Mouse (Mus musculus) C2C12 (cell line): ENCODE data around the gene Gm11437. TPM values are rescaled to one million over a fixed set of nuclear protein-coding genes. Genes with fewer than 3 reads are reported as not detected.

ENCODE experiments used
- H3K27me3 ChIP-seq: one replicate; pipeline ENCODE4 v1.6.1; 2011; ENCODE audit not compliant: control insufficient read depth, insufficient read depth, insufficient read length
- H3K36me3 ChIP-seq: one replicate; pipeline ENCODE4 v1.6.1; 2011; ENCODE audit not compliant: control insufficient read depth, insufficient read depth
- H3K4me3 ChIP-seq: one replicate; pipeline ENCODE4 v1.5.1; 2011; ENCODE audit warnings: mild to moderate bottlenecking, control low read depth; ENCODE audit not compliant: poor library complexity, insufficient read depth, severe bottlenecking
- H3K79me2 ChIP-seq: one replicate; pipeline ENCODE4 v1.6.1; 2011; ENCODE audit not compliant: control insufficient read depth, insufficient read depth
- H3K79me3 ChIP-seq: one replicate; pipeline ENCODE4 v1.6.1; 2011; ENCODE audit warnings: low read depth, control low read depth
- H3ac ChIP-seq: one replicate; pipeline ENCODE3; 2011; ENCODE audit warnings: low read depth; ENCODE audit not compliant: control insufficient read depth, insufficient read length
- CEBPB ChIP-seq: IDR thresholded peaks from one replicate; pipeline ENCODE4 v1.6.1; 2011; ENCODE audit warnings: low read depth, mild to moderate bottlenecking, control low read depth, moderate library complexity
- CTCF ChIP-seq: IDR thresholded peaks from one replicate; pipeline ENCODE4 v1.5.1; 2011; ENCODE audit not compliant: control insufficient read depth, insufficient read depth, insufficient read length
- FOSL1 ChIP-seq: IDR thresholded peaks from one replicate; pipeline ENCODE4 v1.8.0; 2011; ENCODE audit warnings: mild to moderate bottlenecking, low read length; ENCODE audit not compliant: poor library complexity, insufficient read depth, severe bottlenecking
- MAX ChIP-seq: IDR thresholded peaks from one replicate; pipeline ENCODE4 v1.6.1; 2011; ENCODE audit warnings: mild to moderate bottlenecking, control low read depth
- MYOD1 ChIP-seq: IDR thresholded peaks from one replicate; pipeline ENCODE4 v1.6.1; 2011; ENCODE audit warnings: low read depth; ENCODE audit not compliant: control insufficient read depth, insufficient read length
- MYOG ChIP-seq: IDR thresholded peaks from one replicate; pipeline ENCODE4 v1.6.1; 2011; ENCODE audit not compliant: control insufficient read depth, insufficient read length; ENCODE audit errors: extremely low read depth
- USF1 ChIP-seq: IDR thresholded peaks from one replicate; pipeline ENCODE4 v1.6.1; 2011; ENCODE audit warnings: low read depth, mild to moderate bottlenecking, control low read depth, moderate library complexity
- long read RNA-seq, 2 experiments: library from polyadenylated mRNA; unstranded; transcript quantifications; one replicate each; pipeline ENCODE4 v2.0.0; 2019 to 2020
- polyA plus RNA-seq: library from polyadenylated mRNA; unstranded; fragments of >200 nt; fragmentation: generic; extraction: Trizol; gene quantifications from one replicate; pipeline ENCODE4 v1.2.1, GENCODE M21; 2012; ENCODE audit warnings: missing spikeins

The Gm11437 gene
- polyA plus RNA-seq: not detected
- long read RNA-seq, experiment 1: 0 reads
- long read RNA-seq, experiment 2: 0 reads

- Histone ChIP-seq H3ac (no peak within 1 kb of the TSS), H3K4me3 (no peak within 1 kb of the TSS), H3K79me2 (no peaks in the 10 kb centered on the region), H3K27me3 (no peaks in the 10 kb centered on the region), H3K79me3 (no peaks in the 10 kb centered on the region), H3K36me3 (no peaks in the 10 kb centered on the region)
- TF ChIP-seq FOSL1 (no peak), MAX (no peak)
Measured at GRCm38 (mm10) chr11:84167046-84167526, at the start of gene Gm11437. Gene Gm11437, minus strand, starts transcription at chr11:84167476.

DNA sequence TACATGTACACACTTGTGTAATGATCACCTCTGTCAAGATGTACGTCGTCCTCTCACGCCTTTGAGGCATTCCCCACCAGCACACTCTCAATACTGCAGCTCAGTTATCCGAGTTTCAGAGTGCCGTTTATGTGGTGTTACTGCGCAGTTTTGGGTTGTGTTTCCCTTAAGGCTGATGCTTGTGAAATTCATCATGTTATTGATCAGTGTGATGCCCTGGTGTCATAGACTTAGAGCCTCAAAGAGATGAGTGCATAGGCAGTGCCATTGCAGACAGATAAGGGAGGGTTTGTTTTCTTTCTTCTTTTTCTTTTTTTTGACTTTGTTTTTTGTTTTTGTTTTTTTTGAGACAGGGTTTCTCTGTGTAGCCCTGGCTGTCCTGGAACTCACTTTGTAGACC, 43.6 kb upstream of the Gm11437 start:
- Histone ChIP-seq H3K79me2 (peaks cover 33% of the 10 kb centered on the region), H3K36me3 (peaks cover 20% of the 10 kb centered on the region), H3K27me3 (no peaks in the 10 kb centered on the region), H3K4me3 (no peak overlapping the region), H3ac (no peak overlapping the region), H3K79me3 (peaks cover 5% of the 10 kb centered on the region)
- TF ChIP-seq MYOD1 (no peak), MYOG (no peak), CTCF (no peak), CEBPB (no peak), USF1 (no peak), MAX (no peak)

- Histone ChIP-seq H3ac (no peak overlapping the region), H3K36me3 (peaks cover 24% of the 10 kb centered on the region), H3K79me3 (peaks cover 5% of the 10 kb centered on the region), H3K27me3 (no peaks in the 10 kb centered on the region), H3K79me2 (peaks cover 29% of the 10 kb centered on the region), H3K4me3 (no peak overlapping the region)
- TF ChIP-seq CEBPB (no peak), MYOG (no peak), CTCF (no peak), FOSL1 (no peak), MYOD1 (no peak), MAX (no peak), USF1 (no peak)
Measured at GRCm38 (mm10) chr11:84205776-84206175, 38.5 kb upstream of the Gm11437 start.

GRCm38 (mm10) chr11:84197607-84198402, 30.5 kb upstream of the Gm11437 start:
- peaks cover 32% of the 10 kb centered on the region for H3K36me3 ChIP-seq
- peaks cover 16% of the 10 kb centered on the region for H3K79me2 ChIP-seq
- no peaks in the 10 kb centered on the region for H3K79me3 ChIP-seq
- no peak overlapping the region for H3ac ChIP-seq
- H3K4me3 ChIP-seq: no peak overlapping the region
- no peak for TF ChIP-seq CEBPB
- TF ChIP-seq FOSL1: no peak
- no peak for TF ChIP-seq MYOD1
- TF ChIP-seq USF1: no peak
- no peak for TF ChIP-seq MYOG
- TF ChIP-seq CTCF: no peak
- H3K27me3 ChIP-seq: no peaks in the 10 kb centered on the region

GRCm38 (mm10) chr11:84194751-84195150, 27.5 kb upstream of the Gm11437 start:
- Histone ChIP-seq H3K27me3 (no peaks in the 10 kb centered on the region), H3K36me3 (peaks cover 32% of the 10 kb centered on the region), H3K79me2 (peaks cover 44% of the 10 kb centered on the region), H3K79me3 (peaks cover 12% of the 10 kb centered on the region), H3ac (no peak overlapping the region), H3K4me3 (no peak overlapping the region)
- TF ChIP-seq FOSL1: no peak
- no peak for TF ChIP-seq CEBPB
- no peak for TF ChIP-seq CTCF
- no peak for TF ChIP-seq MYOD1
- no peak for TF ChIP-seq USF1
- no peak for TF ChIP-seq MAX
- no peak for TF ChIP-seq MYOG

GRCm38 (mm10) chr11:84193249-84193648, 26.0 kb upstream of the Gm11437 start:
- Histone ChIP-seq H3K79me3 (peaks cover 16% of the 10 kb centered on the region), H3K36me3 (peaks cover 21% of the 10 kb centered on the region), H3K4me3 (no peak overlapping the region), H3K27me3 (no peaks in the 10 kb centered on the region), H3ac (no peak overlapping the region), H3K79me2 (peaks cover 56% of the 10 kb centered on the region)
- no peak for TF ChIP-seq USF1
- TF ChIP-seq CTCF: no peak
- TF ChIP-seq MYOG: no peak
- no peak for TF ChIP-seq MAX
- TF ChIP-seq FOSL1: no peak
- TF ChIP-seq CEBPB: no peak
- TF ChIP-seq MYOD1: no peak
